Mouse (Mus musculus): ENCODE results near the gene Pef1.

- TF ChIP-seq CTCF (IDR thresholded peaks at IDR 0.05; ENCODE audit: control insufficient read depth, insufficient read depth, insufficient replicate concordance, low read depth, low read length), result no peak
- TF ChIP-seq POLR2A (IDR thresholded peaks at IDR 0.05; ENCODE audit: control insufficient read depth, low read depth, low read length), result no peak
Measured at GRCm38 (mm10) chr4:130076856-130077255, 25.5 kb upstream of the Pef1 start.

Measured in testis, adult 2 months (tissue).